Mouse (Mus musculus) limb, embryonic 15.5 days (tissue): ENCODE measurements at regions not wholly inside any gene's neighbourhood (a gene's known extent, or its start where the extent isn't known, plus 50 kb on each side); places are given as distances from the start of the nearest gene placed in this dataset.
"Not testable (repeated sequence)": the region's sequence is repeated elsewhere in the genome, so short reads cannot be mapped to it uniquely, and the experiment has no call there.

Experiments used
- ATAC-seq: fragments of 200-750 bp; cut with Nextera tagmentation; 2 replicates; pipeline ENCODE4 v1.8.0; 2017; ENCODE audit warnings: low read depth, moderate TSS enrichment; ENCODE audit not compliant: insufficient number of reproducible peaks, low FRiP score, low TSS enrichment
- H3K27ac ChIP-seq: fragments of 300-500 bp; sonication (generic); 2 replicates; pipeline ENCODE4 v1.5.1; 2015; ENCODE audit warnings: moderate library complexity, mild to moderate bottlenecking, inconsistent platforms
- H3K27me3 ChIP-seq: fragments of 300-500 bp; sonication (generic); 2 replicates; pipeline ENCODE4 v1.6.1; 2015; ENCODE audit warnings: inconsistent platforms
- H3K36me3 ChIP-seq: fragments of 300-500 bp; sonication (generic); 2 replicates; pipeline ENCODE4 v1.6.1; 2015; ENCODE audit warnings: inconsistent platforms
- H3K4me1 ChIP-seq: fragments of 300-500 bp; sonication (generic); 2 replicates; pipeline ENCODE4 v1.6.1; 2015; ENCODE audit warnings: inconsistent platforms
- H3K4me2 ChIP-seq: fragments of 300-500 bp; sonication (generic); 2 replicates; pipeline ENCODE4 v1.6.1; 2015; ENCODE audit warnings: mild to moderate bottlenecking, inconsistent platforms
- H3K4me3 ChIP-seq: fragments of 300-500 bp; sonication (generic); 2 replicates; pipeline ENCODE4 v1.5.1; 2015; ENCODE audit warnings: mild to moderate bottlenecking, inconsistent platforms
- H3K9ac ChIP-seq: fragments of 300-500 bp; sonication (generic); 2 replicates; pipeline ENCODE4 v1.6.1; 2015; ENCODE audit warnings: inconsistent platforms
- H3K9me3 ChIP-seq: fragments of 300-500 bp; sonication (generic); 2 replicates; pipeline ENCODE4 v1.6.1; 2016; ENCODE audit warnings: inconsistent platforms
- WGBS: fragments of 180-500 bp; shearing (Covaris S2); methylation state at CpG from one replicate; pipeline ENCODE4 v1.1.7; 2015; 5-methylcytosine and 5-hydroxymethylcytosine counted together

GRCm38 (mm10) chr6:112564119-112564518 lies 74.4 kb upstream of the Oxtr start:
- H3K4me3 ChIP-seq, H3K9me3 ChIP-seq, H3K9ac ChIP-seq, H3K4me1 ChIP-seq, H3K27ac ChIP-seq, H3K27me3 ChIP-seq, H3K4me2 ChIP-seq, ATAC-seq, H3K36me3 ChIP-seq: not testable (repeated sequence)
- 57% methylated on average over 5 of the region's 5 CpGs for WGBS

GRCm38 (mm10) chr6:112563659-112564058 lies 73.9 kb upstream of the Oxtr start:
- H3K4me2 ChIP-seq, ATAC-seq, H3K4me3 ChIP-seq, H3K36me3 ChIP-seq, H3K4me1 ChIP-seq, H3K27ac ChIP-seq, H3K9me3 ChIP-seq, H3K27me3 ChIP-seq, H3K9ac ChIP-seq: not testable (repeated sequence)
- 90% methylated on average over 17 of the region's 17 CpGs for WGBS

- Histone ChIP-seq H3K4me2 (no peak overlapping the region), H3K27ac (no peak overlapping the region), H3K36me3 (no peaks in the 10 kb centered on the region), H3K4me1 (peaks cover 4% of the 10 kb centered on the region; the same call in 1 of the 2 replicates), H3K4me3 (no peak overlapping the region), H3K9ac (no peak overlapping the region), H3K27me3 (no peaks in the 10 kb centered on the region), H3K9me3 (no peaks in the 10 kb centered on the region)
- 30% methylated on average over 10 of the region's 10 CpGs for WGBS
- ATAC-seq = no peak
Measured at GRCm38 (mm10) chr6:112562039-112562438, 72.3 kb upstream of the Oxtr start.

- Histone ChIP-seq H3K4me3 (no peak overlapping the region), H3K36me3 (no peaks in the 10 kb centered on the region), H3K9me3 (no peaks in the 10 kb centered on the region), H3K27me3 (no peaks in the 10 kb centered on the region), H3K27ac (no peak overlapping the region), H3K9ac (no peak overlapping the region), H3K4me2 (no peak overlapping the region), H3K4me1 (peaks cover 4% of the 10 kb centered on the region; the same call in 1 of the 2 replicates)
- 45% methylated on average over 7 of the region's 7 CpGs for WGBS
- 0 out of 2 replicates have a peak, but pooled peaks have one; percentile 15 for ATAC-seq
Measured at GRCm38 (mm10) chr6:112561568-112561967, 71.8 kb upstream of the Oxtr start.

GRCm38 (mm10) chr6:112559549-112559948 lies 69.8 kb upstream of the Oxtr start:
- H3K9me3 ChIP-seq = no peaks in the 10 kb centered on the region
- H3K4me2 ChIP-seq = no peak overlapping the region
- WGBS = 84% methylated on average over 1 of the region's 1 CpGs

GRCm38 (mm10) chr6:112557516-112557915 lies 67.8 kb upstream of the Oxtr start:
- 62% methylated on average over 2 of the region's 2 CpGs for WGBS

More at GRCm38 (mm10) chr6:112559549-112559948, 69.8 kb upstream of the Oxtr start:
- ATAC-seq = no peak
- no peaks in the 10 kb centered on the region for H3K27me3 ChIP-seq
- peaks cover 4% of the 10 kb centered on the region; the same call in 1 of the 2 replicates for H3K4me1 ChIP-seq
- H3K27ac ChIP-seq = no peak overlapping the region
- no peak overlapping the region for H3K4me3 ChIP-seq
- H3K9ac ChIP-seq = no peak overlapping the region
- no peaks in the 10 kb centered on the region for H3K36me3 ChIP-seq

GRCm38 (mm10) chr6:112556401-112557165 lies 66.8 kb upstream of the Oxtr start:
- Histone ChIP-seq H3K36me3 (no peaks in the 10 kb centered on the region), H3K9me3 (no peaks in the 10 kb centered on the region), H3K4me2 (no peak overlapping the region), H3K9ac (no peak overlapping the region), H3K27me3 (0 out of 2 replicates have a peak, but pooled peaks cover under 1% of the 10 kb centered on the region), H3K27ac (no peak overlapping the region), H3K4me1 (no peaks in the 10 kb centered on the region), H3K4me3 (no peak overlapping the region)
- ATAC-seq = no peak
- WGBS = 80% methylated on average over 4 of the region's 4 CpGs

More at GRCm38 (mm10) chr6:112557516-112557915, 67.8 kb upstream of the Oxtr start:
- H3K9me3 ChIP-seq = no peaks in the 10 kb centered on the region
- H3K4me3 ChIP-seq = no peak overlapping the region
- ATAC-seq = no peak
- no peak overlapping the region for H3K4me2 ChIP-seq
- no peaks in the 10 kb centered on the region for H3K36me3 ChIP-seq
- peaks cover 4% of the 10 kb centered on the region; the same call in 1 of the 2 replicates for H3K4me1 ChIP-seq
- H3K27me3 ChIP-seq = no peaks in the 10 kb centered on the region
- H3K9ac ChIP-seq = no peak overlapping the region
- no peak overlapping the region for H3K27ac ChIP-seq

GRCm38 (mm10) chr6:112554091-112554490 lies 64.3 kb upstream of the Oxtr start:
- H3K9me3 ChIP-seq = no peaks in the 10 kb centered on the region
- H3K27ac ChIP-seq = no peak overlapping the region
- no peak overlapping the region for H3K4me3 ChIP-seq
- H3K4me1 ChIP-seq = no peaks in the 10 kb centered on the region
- H3K9ac ChIP-seq = no peak overlapping the region
- H3K4me2 ChIP-seq = no peak overlapping the region
- H3K36me3 ChIP-seq = no peaks in the 10 kb centered on the region
- 72% methylated on average over 4 of the region's 4 CpGs for WGBS
- 0 out of 2 replicates have a peak, but pooled peaks cover 13% of the 10 kb centered on the region for H3K27me3 ChIP-seq
- ATAC-seq = no peak

- Histone ChIP-seq H3K36me3 (no peaks in the 10 kb centered on the region), H3K9me3 (no peaks in the 10 kb centered on the region), H3K4me1 (no peaks in the 10 kb centered on the region), H3K27ac (no peak overlapping the region), H3K9ac (no peak overlapping the region), H3K27me3 (0 out of 2 replicates have a peak, but pooled peaks cover 13% of the 10 kb centered on the region), H3K4me2 (no peak overlapping the region), H3K4me3 (no peak overlapping the region)
- ATAC-seq = no peak
- WGBS = 25% methylated on average over 5 of the region's 5 CpGs
Measured at GRCm38 (mm10) chr6:112553231-112553920, 63.6 kb upstream of the Oxtr start.

GRCm38 (mm10) chr6:112552560-112552959 lies 62.8 kb upstream of the Oxtr start:
- Histone ChIP-seq H3K4me1 (no peaks in the 10 kb centered on the region), H3K36me3 (no peaks in the 10 kb centered on the region), H3K9me3 (no peaks in the 10 kb centered on the region), H3K27ac (no peak overlapping the region), H3K4me2 (no peak overlapping the region), H3K9ac (no peak overlapping the region), H3K4me3 (no peak overlapping the region), H3K27me3 (0 out of 2 replicates have a peak, but pooled peaks cover 13% of the 10 kb centered on the region)
- 43% methylated on average over 4 of the region's 4 CpGs for WGBS
- ATAC-seq = no peak

GRCm38 (mm10) chr6:112551298-112551697 lies 61.6 kb upstream of the Oxtr start:
- Histone ChIP-seq H3K27ac (no peak overlapping the region), H3K4me1 (no peaks in the 10 kb centered on the region), H3K4me2 (no peak overlapping the region), H3K27me3 (0 out of 2 replicates have a peak, but pooled peaks cover 13% of the 10 kb centered on the region), H3K9me3 (no peaks in the 10 kb centered on the region), H3K9ac (no peak overlapping the region), H3K36me3 (no peaks in the 10 kb centered on the region), H3K4me3 (no peak overlapping the region)
- WGBS = 74% methylated on average over 4 of the region's 4 CpGs
- ATAC-seq = no peak

- 62% methylated on average over 10 of the region's 10 CpGs for WGBS
Measured at GRCm38 (mm10) chr6:112547251-112547650, 57.5 kb upstream of the Oxtr start.

More at GRCm38 (mm10) chr6:112547251-112547650, 57.5 kb upstream of the Oxtr start:
- Histone ChIP-seq H3K27ac (no peak overlapping the region), H3K4me1 (no peaks in the 10 kb centered on the region), H3K4me2 (no peak overlapping the region), H3K27me3 (0 out of 2 replicates have a peak, but pooled peaks cover 13% of the 10 kb centered on the region), H3K9ac (no peak overlapping the region), H3K9me3 (no peaks in the 10 kb centered on the region), H3K4me3 (no peak overlapping the region), H3K36me3 (no peaks in the 10 kb centered on the region)
- no peak for ATAC-seq
